Mouse (Mus musculus): ENCODE data around the gene Rae1. TPM values are rescaled to one million over a fixed set of nuclear protein-coding genes. Genes with fewer than 3 reads are reported as not detected.

Rae1 gene
- polyA plus RNA-seq, 1 experiment from 2014 or later: 148 TPM

DNA sequence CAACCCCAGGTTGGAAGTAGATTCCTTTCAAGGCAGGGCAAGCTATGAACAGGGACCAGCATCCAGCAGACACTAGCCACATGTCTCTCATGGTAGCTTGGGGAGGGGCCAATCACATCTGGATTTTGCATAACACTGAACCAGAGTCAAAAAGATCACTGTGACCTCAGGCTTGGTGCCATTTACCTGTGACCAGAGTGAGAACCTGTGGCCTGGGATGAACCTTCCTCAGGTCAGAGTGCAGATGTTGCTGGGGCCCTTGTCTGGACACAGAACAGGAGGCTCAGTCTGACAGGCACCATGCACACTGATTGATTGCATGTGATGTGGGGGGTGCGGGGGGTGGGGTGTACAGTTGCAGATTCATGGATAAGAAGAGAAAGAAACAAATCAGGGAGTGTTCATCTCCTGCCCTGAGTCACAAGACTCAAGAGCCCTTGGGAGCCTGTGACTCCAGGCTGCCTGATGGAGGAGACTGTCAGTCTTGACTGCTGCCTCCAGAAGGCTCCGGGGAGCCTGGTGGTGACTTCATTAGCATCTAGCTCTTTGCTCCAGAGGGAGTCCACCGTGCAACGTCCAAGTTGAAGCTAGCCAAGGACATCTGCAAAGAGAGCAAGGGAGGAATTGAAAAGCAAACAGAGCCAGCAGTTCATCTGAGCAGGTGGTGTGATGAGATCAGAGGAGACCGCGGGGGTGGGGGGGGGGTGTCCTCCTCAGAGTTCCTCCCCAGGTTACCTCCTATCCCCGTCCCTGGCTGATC, 25.9 kb upstream of the Rae1 start:
- Histone ChIP-seq H3K36me3 (no peaks in the 10 kb centered on the region), H3K27ac (no peak overlapping the region), H3K9ac (no peak overlapping the region), H3K9me3 (no peaks in the 10 kb centered on the region), H3K4me2 (no peak overlapping the region), H3K4me3 (no peak overlapping the region), H3K27me3 (no peaks in the 10 kb centered on the region), H3K4me1 (peaks cover 34% of the 10 kb centered on the region)
- ATAC-seq (ENCODE audit: insufficient number of reproducible peaks, insufficient read depth, low FRiP score, low TSS enrichment, low read depth): no peak
- 20% methylated on average over 7 of the region's 7 CpGs for WGBS

DNA sequence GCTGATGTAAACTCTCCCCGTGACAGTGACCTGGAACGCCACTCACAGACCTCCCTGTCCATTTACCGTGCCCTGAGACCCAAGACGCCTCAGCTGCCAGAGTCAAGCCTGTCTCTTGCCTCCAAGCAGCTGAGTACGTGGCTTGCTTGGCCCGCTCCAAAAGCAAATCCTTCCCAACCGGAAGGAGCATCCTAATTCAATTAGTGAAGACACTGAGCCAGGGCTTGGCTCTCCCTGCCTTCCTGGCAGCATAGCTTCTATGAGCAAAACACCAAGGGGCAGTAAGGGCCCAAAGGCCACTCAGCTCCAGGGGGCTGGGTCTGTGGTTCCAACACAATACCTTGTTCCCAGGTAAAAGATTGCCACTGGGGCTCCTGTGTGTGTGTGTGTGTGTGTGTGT, 25.2 kb upstream of the Rae1 start:
- 24% methylated on average over 7 of the region's 7 CpGs for WGBS
- Histone ChIP-seq H3K27me3 (no peaks in the 10 kb centered on the region), H3K27ac (no peak overlapping the region), H3K9me3 (peaks cover under 1% of the 10 kb centered on the region; the same call in 1 of the 2 replicates), H3K4me3 (no peak overlapping the region), H3K9ac (no peak overlapping the region), H3K4me2 (no peak overlapping the region), H3K36me3 (no peaks in the 10 kb centered on the region), H3K4me1 (peaks cover 34% of the 10 kb centered on the region)
- no peak for ATAC-seq (ENCODE audit: insufficient number of reproducible peaks, insufficient read depth, low FRiP score, low TSS enrichment, low read depth)

DNA sequence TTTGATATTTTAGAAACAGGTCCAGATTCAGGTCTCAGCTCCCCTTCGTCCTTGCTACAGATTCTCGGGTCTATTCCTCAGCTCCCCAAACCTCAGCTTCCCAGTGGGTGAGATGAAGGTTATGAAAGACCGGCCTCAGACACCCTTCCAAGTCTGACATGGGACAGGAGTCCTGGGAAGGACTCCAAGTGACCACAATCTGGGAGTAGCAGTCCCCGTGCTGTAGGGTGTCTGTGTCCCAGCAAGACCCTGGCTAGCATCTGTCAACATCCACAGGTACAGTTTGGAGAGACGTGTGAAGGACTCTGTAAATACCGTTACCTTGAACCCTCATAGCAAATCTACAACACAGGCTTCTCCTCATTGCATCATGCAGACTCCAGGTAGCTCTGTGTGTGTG, 24.8 kb upstream of the Rae1 start:
- Histone ChIP-seq H3K4me1 (peaks cover 34% of the 10 kb centered on the region), H3K27ac (no peak overlapping the region), H3K9ac (no peak overlapping the region), H3K9me3 (peaks cover 3% of the 10 kb centered on the region; the same call in 1 of the 2 replicates), H3K36me3 (no peaks in the 10 kb centered on the region), H3K4me3 (no peak overlapping the region), H3K4me2 (no peak overlapping the region), H3K27me3 (no peaks in the 10 kb centered on the region)
- no peak for ATAC-seq (ENCODE audit: insufficient number of reproducible peaks, insufficient read depth, low FRiP score, low TSS enrichment, low read depth)
- 81% methylated on average over 6 of the region's 6 CpGs for WGBS

DNA sequence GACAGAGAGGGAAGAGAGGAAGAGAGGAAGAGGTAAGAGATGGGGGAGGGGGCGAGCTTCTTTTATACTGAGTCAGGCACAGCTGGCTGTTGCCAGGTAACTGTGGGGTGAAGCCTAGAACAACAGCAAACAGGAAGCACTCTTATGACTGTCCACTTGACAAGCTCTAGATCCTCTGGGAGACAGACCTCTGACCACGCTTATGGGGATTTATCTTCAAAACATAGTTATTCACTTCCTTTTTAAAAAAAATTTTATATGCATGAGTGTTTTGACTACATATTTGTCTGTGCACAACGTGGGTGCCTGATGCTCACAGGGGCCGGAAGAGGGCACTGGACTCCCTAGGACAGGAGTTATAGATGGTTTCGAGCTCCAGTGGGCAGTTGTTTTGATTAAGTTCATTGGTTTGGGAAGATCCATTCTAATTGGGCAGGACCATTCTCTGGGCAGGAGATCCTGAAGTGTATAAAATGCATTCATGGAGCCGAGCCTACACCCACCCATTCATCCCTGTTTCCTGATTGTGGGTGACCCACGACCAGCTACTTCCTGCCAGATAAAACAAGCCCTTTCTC, 23.2 kb upstream of the Rae1 start:
- H3K9ac ChIP-seq: peak overlapping the region; percentile 57; the same call in 1 of the 2 replicates
- H3K27me3 ChIP-seq: no peaks in the 10 kb centered on the region
- WGBS: 25% methylated on average over 7 of the region's 7 CpGs
- ATAC-seq (ENCODE audit: insufficient number of reproducible peaks, insufficient read depth, low FRiP score, low TSS enrichment, low read depth): no peak
- no peaks in the 10 kb centered on the region for H3K36me3 ChIP-seq
- H3K4me1 ChIP-seq: peaks cover 34% of the 10 kb centered on the region
- peak overlapping the region; percentile 46 for H3K4me2 ChIP-seq
- H3K9me3 ChIP-seq: peaks cover 3% of the 10 kb centered on the region; the same call in 1 of the 2 replicates
- H3K27ac ChIP-seq: peak overlapping the region; percentile 58
- no peak overlapping the region for H3K4me3 ChIP-seq

DNA sequence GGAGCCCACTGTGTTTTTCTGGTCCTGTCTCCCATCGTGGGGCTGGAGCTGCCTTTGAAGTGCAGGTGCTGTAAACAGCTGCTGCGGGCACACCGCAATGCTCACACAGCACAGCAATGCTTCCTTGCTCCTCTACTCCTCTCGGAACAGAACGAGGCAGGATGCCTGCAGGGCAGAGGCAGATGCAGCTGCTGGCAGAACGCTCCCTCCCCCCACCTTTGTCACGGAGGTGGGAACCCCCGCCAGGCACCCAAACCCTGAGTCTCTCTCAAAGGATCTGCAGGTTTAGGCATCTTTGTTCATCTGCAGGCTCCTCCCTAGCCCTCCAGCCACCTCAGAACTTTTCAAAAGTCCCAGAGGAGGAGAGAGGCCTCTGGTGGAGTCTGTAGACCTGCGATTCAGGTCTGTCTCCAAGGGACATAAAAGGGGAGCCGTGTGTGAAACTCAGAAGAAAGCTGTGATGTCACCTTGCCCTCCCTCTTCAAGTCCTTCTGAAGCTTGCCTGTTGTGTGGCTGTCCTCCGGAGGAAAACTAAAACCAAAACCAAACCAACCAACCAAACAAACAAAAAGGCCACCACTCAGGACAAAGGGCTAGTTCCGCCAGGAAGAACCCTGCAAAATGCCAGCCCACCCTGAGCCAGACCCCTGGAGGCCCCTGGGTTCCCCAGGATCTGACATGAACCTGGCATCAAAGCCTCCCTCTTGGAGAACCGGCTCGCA, 22.3 kb upstream of the Rae1 start, which contains the start of gene Spo11:
Gene Spo11, plus strand, starts transcription at position 292 of the 722 bp plus-strand sequence.
- ATAC-seq (ENCODE audit: insufficient number of reproducible peaks, insufficient read depth, low FRiP score, low TSS enrichment, low read depth): peak; percentile 52; the same call in 1 of the 2 replicates
- 0 out of 2 replicates have a peak within 1 kb of the TSS, but pooled peaks have one; percentile 11 for H3K4me3 ChIP-seq
- H3K36me3 ChIP-seq: no peaks in the 10 kb centered on the region
- H3K4me2 ChIP-seq: peak within 1 kb of the TSS; percentile 46
- WGBS: 11% methylated on average over 14 of the region's 14 CpGs
- H3K27me3 ChIP-seq: no peaks in the 10 kb centered on the region
- peaks cover 34% of the 10 kb centered on the region for H3K4me1 ChIP-seq
- H3K9ac ChIP-seq: peak within 1 kb of the TSS; percentile 57
- peak within 1 kb of the TSS; percentile 58 for H3K27ac ChIP-seq
- peaks cover 3% of the 10 kb centered on the region; the same call in 1 of the 2 replicates for H3K9me3 ChIP-seq

DNA sequence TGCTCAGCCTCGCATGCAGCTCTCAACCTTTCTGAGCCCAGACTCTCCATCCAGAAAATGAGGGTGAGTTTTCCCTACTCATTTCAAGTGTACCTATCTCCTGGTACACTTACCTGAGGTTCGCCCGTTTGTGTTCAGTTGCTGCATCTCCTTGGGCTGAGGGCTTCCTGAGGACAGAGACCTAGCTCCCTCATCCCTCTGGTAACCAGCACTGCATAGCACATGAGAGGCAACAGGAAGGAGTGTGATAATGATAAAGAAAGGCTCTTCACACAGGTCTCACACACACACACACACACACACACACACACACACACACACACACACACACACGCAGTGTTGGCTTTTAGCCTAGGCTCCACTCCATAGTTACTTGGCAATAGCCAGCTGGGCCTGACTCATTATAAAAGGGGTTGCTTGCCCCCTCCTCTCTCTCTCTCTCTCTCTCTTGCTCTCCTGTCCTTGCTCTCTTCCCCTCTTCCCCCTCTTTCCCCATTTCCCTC, 21.7 kb upstream of the Rae1 start:
- Histone ChIP-seq H3K4me2 (peak overlapping the region; percentile 46; the same call in 1 of the 2 replicates), H3K4me1 (peaks cover 34% of the 10 kb centered on the region), H3K4me3 (no peak overlapping the region), H3K27me3 (no peaks in the 10 kb centered on the region), H3K9ac (no peak overlapping the region), H3K9me3 (peaks cover 3% of the 10 kb centered on the region; the same call in 1 of the 2 replicates), H3K36me3 (no peaks in the 10 kb centered on the region), H3K27ac (peak overlapping the region; percentile 58)
- 43% methylated on average over 4 of the region's 4 CpGs for WGBS
- no peak for ATAC-seq (ENCODE audit: insufficient number of reproducible peaks, insufficient read depth, low FRiP score, low TSS enrichment, low read depth)

DNA sequence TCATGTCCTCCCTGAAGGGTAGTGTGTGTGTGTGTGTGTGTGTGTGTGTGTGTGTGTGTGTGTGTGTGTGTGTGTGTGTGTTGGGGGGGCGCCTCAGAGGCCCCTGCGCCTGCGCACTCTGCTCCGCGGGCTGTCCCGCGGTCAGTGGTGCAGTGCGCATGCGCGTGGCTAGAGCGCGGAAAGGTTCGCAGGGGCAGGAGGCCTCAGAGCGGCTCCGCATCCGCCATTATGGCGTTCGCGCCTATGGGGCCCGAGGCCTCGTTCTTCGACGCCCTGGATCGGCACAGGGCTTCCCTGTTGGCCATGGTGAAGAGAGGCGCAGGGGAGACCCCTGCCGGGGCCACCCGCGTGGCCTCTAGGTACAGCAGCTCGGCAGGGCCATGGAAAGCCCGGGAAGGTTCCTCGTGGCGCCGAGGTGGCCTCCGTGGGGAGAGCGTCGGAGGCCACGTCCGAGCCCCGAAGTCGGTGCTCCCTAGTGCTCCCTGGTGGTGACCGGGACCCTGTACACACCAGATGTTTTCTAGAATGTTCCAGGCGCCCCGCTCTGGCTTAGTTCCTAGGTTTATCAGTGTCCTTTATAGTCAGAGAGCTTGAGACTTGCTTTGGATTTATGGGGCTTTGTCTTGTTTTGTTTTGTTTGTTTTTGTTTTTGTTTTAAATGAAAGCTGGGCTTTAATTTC, 20.1 kb upstream of the Rae1 start:
- no peak for ATAC-seq (ENCODE audit: insufficient number of reproducible peaks, insufficient read depth, low FRiP score, low TSS enrichment, low read depth)
- H3K9me3 ChIP-seq: peaks cover 3% of the 10 kb centered on the region; the same call in 1 of the 2 replicates
- no peak overlapping the region for H3K4me2 ChIP-seq
- 94% methylated on average over 40 of the region's 43 CpGs for WGBS
- no peaks in the 10 kb centered on the region for H3K36me3 ChIP-seq
- H3K27ac ChIP-seq: no peak overlapping the region
- peaks cover 24% of the 10 kb centered on the region for H3K4me1 ChIP-seq
- H3K9ac ChIP-seq: no peak overlapping the region
- no peaks in the 10 kb centered on the region for H3K27me3 ChIP-seq
- no peak overlapping the region for H3K4me3 ChIP-seq

DNA sequence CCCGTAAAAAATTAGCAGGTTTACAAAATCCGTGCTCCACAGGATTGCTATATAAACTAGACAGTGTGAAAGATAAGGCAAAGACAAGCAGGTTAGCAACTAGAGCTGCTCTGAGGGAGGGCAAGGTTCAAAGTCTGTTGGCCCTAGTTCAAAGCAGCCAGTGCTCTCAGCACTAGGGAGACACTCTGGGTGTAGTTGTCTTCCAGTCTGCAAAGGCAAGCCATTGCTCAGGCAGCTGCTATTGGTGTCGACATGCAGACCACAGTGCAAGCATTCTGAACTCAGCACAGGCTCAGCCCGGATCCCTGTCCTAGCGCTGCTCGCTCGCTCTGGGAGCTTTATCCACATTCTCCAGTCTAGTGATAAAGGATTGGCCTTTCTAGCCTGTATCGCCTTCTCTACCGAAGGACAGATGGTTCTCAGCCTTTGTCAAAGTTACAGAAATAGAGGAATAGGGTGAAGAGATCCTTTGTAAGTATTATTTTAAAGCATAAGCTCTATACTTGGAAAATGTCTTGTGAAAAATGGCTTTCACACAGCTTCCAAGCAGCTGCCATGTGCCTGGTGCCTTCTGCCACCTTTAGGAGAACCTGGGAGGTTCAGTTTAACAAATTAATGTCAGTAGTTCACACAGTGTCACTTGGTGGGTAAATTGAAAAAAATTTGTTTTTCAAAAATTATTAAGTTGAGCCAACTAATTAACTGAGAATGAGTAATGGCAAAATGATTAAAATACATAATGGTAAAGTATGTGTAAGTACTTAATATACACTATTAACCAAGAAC, 16.9 kb upstream of the Rae1 start:
- no peak for ATAC-seq (ENCODE audit: insufficient number of reproducible peaks, insufficient read depth, low FRiP score, low TSS enrichment, low read depth)
- Histone ChIP-seq H3K36me3 (no peaks in the 10 kb centered on the region), H3K4me3 (no peak overlapping the region), H3K27ac (no peak overlapping the region), H3K4me2 (no peak overlapping the region), H3K27me3 (no peaks in the 10 kb centered on the region), H3K4me1 (peaks cover 2% of the 10 kb centered on the region; the same call in 1 of the 2 replicates), H3K9me3 (peaks cover 3% of the 10 kb centered on the region; the same call in 1 of the 2 replicates), H3K9ac (no peak overlapping the region)
- 78% methylated on average over 9 of the region's 9 CpGs for WGBS

DNA sequence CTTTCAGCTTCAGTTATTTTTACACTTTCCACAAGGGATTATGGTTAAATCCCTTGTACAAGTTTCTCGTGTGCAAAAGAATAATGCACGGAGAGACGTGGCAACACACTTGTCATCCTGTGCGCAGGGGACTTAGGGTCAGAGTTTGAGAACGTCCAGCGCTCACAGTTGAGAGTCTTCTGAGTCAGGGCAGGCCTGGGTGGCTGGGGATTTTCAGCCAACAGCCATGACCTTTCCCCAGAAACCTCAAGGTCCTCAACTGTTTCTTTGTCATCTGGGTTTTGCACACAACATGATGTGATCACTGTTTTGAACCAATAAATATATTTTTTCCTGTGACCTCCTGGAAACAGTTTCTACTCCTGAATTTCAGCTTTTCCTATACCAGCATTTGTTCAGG, 9.8 kb upstream of the Rae1 start:
- Histone ChIP-seq H3K4me3 (no peak overlapping the region), H3K4me1 (no peaks in the 10 kb centered on the region), H3K9ac (no peak overlapping the region), H3K9me3 (no peaks in the 10 kb centered on the region), H3K27ac (no peak overlapping the region), H3K4me2 (no peak overlapping the region), H3K27me3 (no peaks in the 10 kb centered on the region), H3K36me3 (no peaks in the 10 kb centered on the region)
- WGBS: 83% methylated on average over 6 of the region's 6 CpGs
- no peak for ATAC-seq (ENCODE audit: insufficient number of reproducible peaks, insufficient read depth, low FRiP score, low TSS enrichment, low read depth)

DNA sequence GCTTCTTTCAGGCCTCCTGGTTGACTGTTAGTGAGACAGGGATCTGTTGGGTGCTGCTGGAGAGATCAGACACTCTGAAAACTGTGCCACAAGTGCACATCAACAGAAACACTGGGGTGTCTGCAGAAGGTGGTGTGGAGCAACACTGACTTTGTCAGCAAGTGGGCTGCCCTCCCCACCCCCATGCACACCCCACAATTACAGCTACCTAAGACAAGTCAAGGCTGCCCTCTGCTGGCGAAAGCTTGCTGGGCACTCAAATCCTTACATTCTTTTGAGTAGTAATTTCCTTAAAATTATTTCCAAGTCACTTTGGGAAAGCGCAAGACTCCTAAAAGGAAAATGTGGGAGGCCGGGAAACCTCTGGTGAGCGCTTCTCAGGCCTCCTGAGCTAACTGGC, 3.7 kb upstream of the Rae1 start:
- 4% methylated on average over 4 of the region's 4 CpGs for WGBS

More for the DNA sequence above, 3.7 kb upstream of the Rae1 start:
- Histone ChIP-seq H3K4me3 (no peak overlapping the region), H3K9me3 (no peaks in the 10 kb centered on the region), H3K9ac (0 out of 2 replicates have a peak overlapping the region, but pooled peaks have one; percentile 4), H3K4me1 (peaks cover 16% of the 10 kb centered on the region), H3K27ac (0 out of 2 replicates have a peak overlapping the region, but pooled peaks have one; percentile 29), H3K4me2 (no peak overlapping the region), H3K27me3 (no peaks in the 10 kb centered on the region), H3K36me3 (no peaks in the 10 kb centered on the region)
- ATAC-seq (ENCODE audit: insufficient number of reproducible peaks, insufficient read depth, low FRiP score, low TSS enrichment, low read depth): no peak
